Mouse (Mus musculus): ENCODE measurements at regions not wholly inside any gene's neighbourhood (a gene's known extent, or its start where the extent isn't known, plus 50 kb on each side); places are given as distances from the start of the nearest gene placed in this dataset.

DNA sequence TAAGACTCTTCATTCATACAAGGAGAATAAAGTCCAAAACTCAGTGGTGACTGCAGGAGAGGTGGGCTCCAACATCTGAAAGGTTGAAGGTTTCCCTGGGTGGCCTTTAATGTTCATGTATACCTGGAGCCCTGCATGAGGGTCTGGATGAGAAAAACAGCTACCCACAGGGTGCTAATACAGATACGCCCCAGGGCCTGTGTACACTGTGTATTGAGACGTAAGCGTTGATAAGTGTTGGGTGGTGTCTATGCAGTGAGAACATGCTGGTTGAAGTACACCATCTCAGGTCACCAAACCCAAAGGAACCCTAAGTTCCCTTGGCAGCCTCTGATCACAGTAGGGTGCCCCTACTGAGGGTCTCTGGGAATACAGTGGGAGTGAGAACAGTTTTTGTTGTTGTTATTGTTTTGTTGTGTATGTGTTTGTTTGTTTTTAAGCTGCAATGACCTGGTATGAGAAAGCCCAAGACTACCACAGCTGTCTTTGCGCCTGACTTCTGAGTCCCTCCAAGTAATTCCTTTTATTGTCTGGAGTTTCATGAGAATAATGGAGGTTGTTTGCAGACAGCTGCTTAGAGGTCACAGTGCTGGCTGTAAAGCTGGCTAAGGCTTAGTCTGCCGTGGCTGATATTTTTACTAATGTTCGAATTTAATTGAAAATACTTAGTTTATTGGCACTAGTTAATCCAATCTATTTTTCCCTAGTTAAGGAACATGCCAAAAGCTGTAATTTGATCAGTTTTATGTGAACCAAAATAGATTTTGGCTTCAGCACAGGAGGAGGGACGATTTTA, 217.5 kb downstream of the Gm5447 start:
- Histone ChIP-seq H3K4me3 (ENCODE audit: low read length) (no peak overlapping the region), H3K9ac (replicated peaks; ENCODE audit: low read length) (no peak overlapping the region), H3K9me3 (ENCODE audit: low read length) (no peaks in the 10 kb centered on the region), H3K27ac (no peak overlapping the region), H3K27me3 (ENCODE audit: insufficient read depth, low read length) (no peaks in the 10 kb centered on the region), H3K4me2 (ENCODE audit: low read depth, low read length) (no peak overlapping the region), H3K36me3 (ENCODE audit: insufficient read depth, low read length) (no peaks in the 10 kb centered on the region), H3K4me1 (ENCODE audit: insufficient read depth, low read length) (no peaks in the 10 kb centered on the region)
- ATAC-seq (no peak), DNase-seq (ENCODE audit: low spot score) (no peak)
- no peak for TF ChIP-seq CTCF (IDR thresholded peaks at IDR 0.05; ENCODE audit: low read depth)
- 83% methylated on average over 7 of the region's 7 CpGs for WGBS

- H3K27me3 ChIP-seq (ENCODE audit: insufficient read depth, low read length): no peaks in the 10 kb centered on the region
- no peak overlapping the region for H3K9ac ChIP-seq (replicated peaks; ENCODE audit: low read length)
- DNase-seq (ENCODE audit: low spot score) (no peak), ATAC-seq (no peak)
- TF ChIP-seq CTCF (IDR thresholded peaks at IDR 0.05; ENCODE audit: low read depth): no peak
- H3K4me3 ChIP-seq (ENCODE audit: low read length): no peak overlapping the region
- H3K9me3 ChIP-seq (ENCODE audit: low read length): no peaks in the 10 kb centered on the region
- H3K27ac ChIP-seq: no peak overlapping the region
- no peaks in the 10 kb centered on the region for H3K36me3 ChIP-seq (ENCODE audit: insufficient read depth, low read length)
- no peaks in the 10 kb centered on the region for H3K4me1 ChIP-seq (ENCODE audit: insufficient read depth, low read length)
- WGBS: 83% methylated on average over 3 of the region's 3 CpGs
- no peak overlapping the region for H3K4me2 ChIP-seq (ENCODE audit: low read depth, low read length)
These were observed 221.0 kb downstream of the Gm5447 start for GRCm38 (mm10) chr13:31194971-31195370.

GRCm38 (mm10) chr13:31196546-31196945, 222.5 kb downstream of the Gm5447 start:
- no peak overlapping the region for H3K9ac ChIP-seq (replicated peaks; ENCODE audit: low read length)
- H3K4me2 ChIP-seq (ENCODE audit: low read depth, low read length): no peak overlapping the region
- H3K27me3 ChIP-seq (ENCODE audit: insufficient read depth, low read length): no peaks in the 10 kb centered on the region
- DNase-seq (ENCODE audit: low spot score): no peak
- no peaks in the 10 kb centered on the region for H3K4me1 ChIP-seq (ENCODE audit: insufficient read depth, low read length)
- H3K9me3 ChIP-seq (ENCODE audit: low read length): no peaks in the 10 kb centered on the region
- 88% methylated on average over 2 of the region's 2 CpGs for WGBS
- no peak for TF ChIP-seq CTCF (IDR thresholded peaks at IDR 0.05; ENCODE audit: low read depth)
- ATAC-seq: no peak
- no peak overlapping the region for H3K27ac ChIP-seq
- H3K4me3 ChIP-seq (ENCODE audit: low read length): no peak overlapping the region
- H3K36me3 ChIP-seq (ENCODE audit: insufficient read depth, low read length): no peaks in the 10 kb centered on the region

DNA sequence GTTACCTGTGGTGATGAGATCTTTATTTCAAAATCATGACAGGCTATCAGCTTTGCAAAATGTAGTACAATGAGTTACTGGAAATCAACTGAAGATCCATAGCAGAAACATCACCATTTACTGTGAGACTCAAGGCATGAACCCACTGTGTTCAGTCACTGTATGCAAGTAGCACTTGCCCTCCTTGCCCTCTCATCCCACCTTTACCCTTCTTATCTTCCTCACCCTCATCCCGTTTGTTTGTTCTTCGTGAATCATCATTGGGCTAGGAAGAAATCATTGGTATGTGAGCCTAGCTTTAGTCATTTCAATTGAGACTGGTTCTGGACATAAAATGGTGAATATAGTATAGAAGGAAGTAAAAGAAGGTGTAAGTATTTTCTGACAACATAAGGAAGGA, 223.6 kb downstream of the Gm5447 start:
- H3K9me3 ChIP-seq (ENCODE audit: low read length): no peaks in the 10 kb centered on the region

DNA sequence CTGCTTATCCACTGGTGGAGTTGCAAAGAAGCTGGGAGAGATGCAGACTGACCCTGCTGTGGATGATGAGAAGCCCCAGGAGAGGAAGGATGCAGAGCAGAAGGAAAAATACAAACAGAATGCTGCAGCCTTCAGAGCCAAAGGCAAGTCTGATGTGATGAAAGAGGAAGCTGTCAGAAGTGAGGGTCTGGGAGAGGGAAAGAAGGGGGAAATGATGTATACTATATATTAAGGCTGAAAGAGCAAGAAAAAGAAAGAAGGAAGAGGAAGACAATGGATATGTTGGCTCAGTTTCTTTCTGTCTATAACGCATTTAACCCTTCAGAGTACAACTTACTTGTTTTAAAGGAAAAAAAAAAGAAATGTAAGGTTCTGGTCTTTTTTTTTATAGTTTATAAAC, 225.4 kb downstream of the Gm5447 start:
- Histone ChIP-seq H3K9ac (replicated peaks; ENCODE audit: low read length) (no peak overlapping the region), H3K36me3 (ENCODE audit: insufficient read depth, low read length) (no peaks in the 10 kb centered on the region), H3K4me1 (ENCODE audit: insufficient read depth, low read length) (no peaks in the 10 kb centered on the region), H3K27ac (no peak overlapping the region), H3K4me3 (ENCODE audit: low read length) (no peak overlapping the region), H3K9me3 (ENCODE audit: low read length) (no peaks in the 10 kb centered on the region), H3K4me2 (ENCODE audit: low read depth, low read length) (no peak overlapping the region), H3K27me3 (ENCODE audit: insufficient read depth, low read length) (no peaks in the 10 kb centered on the region)
- DNase-seq (ENCODE audit: low spot score) (no peak), ATAC-seq (no peak)
- WGBS: 88% methylated on average over 1 of the region's 1 CpGs
- no peak for TF ChIP-seq CTCF (IDR thresholded peaks at IDR 0.05; ENCODE audit: low read depth)

More for the DNA sequence above, 223.6 kb downstream of the Gm5447 start:
- DNase-seq (ENCODE audit: low spot score) (no peak), ATAC-seq (no peak)
- H3K9ac ChIP-seq (replicated peaks; ENCODE audit: low read length): no peak overlapping the region
- no peak overlapping the region for H3K4me2 ChIP-seq (ENCODE audit: low read depth, low read length)
- H3K27me3 ChIP-seq (ENCODE audit: insufficient read depth, low read length): no peaks in the 10 kb centered on the region
- no peaks in the 10 kb centered on the region for H3K4me1 ChIP-seq (ENCODE audit: insufficient read depth, low read length)
- no peak overlapping the region for H3K27ac ChIP-seq
- H3K4me3 ChIP-seq (ENCODE audit: low read length): no peak overlapping the region
- no peaks in the 10 kb centered on the region for H3K36me3 ChIP-seq (ENCODE audit: insufficient read depth, low read length)
- 88% methylated on average over 2 of the region's 2 CpGs for WGBS
- TF ChIP-seq CTCF (IDR thresholded peaks at IDR 0.05; ENCODE audit: low read depth): no peak

DNA sequence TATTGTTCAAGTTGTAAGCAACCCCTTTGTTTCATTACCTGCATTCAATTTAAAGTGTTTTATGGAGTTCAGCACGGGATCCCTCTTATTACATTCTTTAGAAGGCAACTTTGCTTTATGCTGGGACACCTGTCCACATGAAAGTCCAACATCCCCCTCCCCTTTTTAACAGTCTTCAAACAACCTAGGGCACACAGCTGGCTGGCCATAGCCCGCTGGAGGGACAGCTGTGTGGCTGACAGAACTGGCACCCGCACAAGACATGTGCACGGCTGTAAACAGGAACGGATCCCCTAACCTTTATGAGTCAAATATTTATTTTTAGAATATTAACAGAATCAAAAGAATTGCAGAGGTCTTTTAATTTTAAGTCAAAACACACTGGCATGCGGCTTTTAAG, 230.1 kb downstream of the Gm5447 start:
- DNase-seq (ENCODE audit: low spot score): no peak
- H3K4me2 ChIP-seq (ENCODE audit: low read depth, low read length): no peak overlapping the region
- 78% methylated on average over 6 of the region's 6 CpGs for WGBS
- no peaks in the 10 kb centered on the region for H3K27me3 ChIP-seq (ENCODE audit: insufficient read depth, low read length)
- no peak for ATAC-seq
- no peak overlapping the region for H3K4me3 ChIP-seq (ENCODE audit: low read length)
- no peak overlapping the region for H3K27ac ChIP-seq
- TF ChIP-seq CTCF (IDR thresholded peaks at IDR 0.05; ENCODE audit: low read depth): no peak
- no peaks in the 10 kb centered on the region for H3K4me1 ChIP-seq (ENCODE audit: insufficient read depth, low read length)
- no peaks in the 10 kb centered on the region for H3K9me3 ChIP-seq (ENCODE audit: low read length)
- H3K36me3 ChIP-seq (ENCODE audit: insufficient read depth, low read length): no peaks in the 10 kb centered on the region
- no peak overlapping the region for H3K9ac ChIP-seq (replicated peaks; ENCODE audit: low read length)

GRCm38 (mm10) chr13:31206381-31206780, 232.4 kb downstream of the Gm5447 start:
- ATAC-seq (no peak), DNase-seq (ENCODE audit: low spot score) (no peak)
- Histone ChIP-seq H3K4me3 (ENCODE audit: low read length) (no peak overlapping the region), H3K27me3 (ENCODE audit: insufficient read depth, low read length) (no peaks in the 10 kb centered on the region), H3K36me3 (ENCODE audit: insufficient read depth, low read length) (no peaks in the 10 kb centered on the region), H3K4me1 (ENCODE audit: insufficient read depth, low read length) (no peaks in the 10 kb centered on the region), H3K4me2 (ENCODE audit: low read depth, low read length) (no peak overlapping the region), H3K27ac (no peak overlapping the region), H3K9me3 (ENCODE audit: low read length) (no peaks in the 10 kb centered on the region), H3K9ac (replicated peaks; ENCODE audit: low read length) (no peak overlapping the region)
- TF ChIP-seq CTCF (IDR thresholded peaks at IDR 0.05; ENCODE audit: low read depth): no peak
- WGBS: 44% methylated on average over 5 of the region's 5 CpGs
